Mouse (Mus musculus) right cerebral cortex, adult 18-20 months (tissue): ENCODE results near the gene Gm5431.
"Not testable (repeated sequence)": the region's sequence is repeated elsewhere in the genome, so short reads cannot be mapped to it uniquely, and the experiment has no call there.

ENCODE experiments used
- DNase-seq: peaks from one replicate; pipeline ENCODE4 v3.0.0; 2022; ENCODE audit warnings: mixed read lengths

The Gm5431 gene

GRCm38 (mm10) chr11:48902021-48902420, at the start of gene Gm5431:
Gene Gm5431 (minus strand): TSS chr11:48902214.
- no peak for DNase-seq

GRCm38 (mm10) chr11:48946090-48946489, 44.1 kb upstream of the Gm5431 start, which contains the start of gene Psme2b:
Gene Psme2b (minus strand): TSS chr11:48946190.
- DNase-seq, result not testable (repeated sequence)

GRCm38 (mm10) chr11:48939286-48939685, 37.3 kb upstream of the Gm5431 start:
- not testable (repeated sequence) for DNase-seq

- DNase-seq, result not testable (repeated sequence)
Observed at GRCm38 (mm10) chr11:48935291-48935690, 33.3 kb upstream of the Gm5431 start.

GRCm38 (mm10) chr11:48933923-48934322, 31.9 kb upstream of the Gm5431 start:
- DNase-seq, result not testable (repeated sequence)

GRCm38 (mm10) chr11:48933422-48933821, 31.4 kb upstream of the Gm5431 start:
- not testable (repeated sequence) for DNase-seq

- DNase-seq, result not testable (repeated sequence)
Observed at GRCm38 (mm10) chr11:48928068-48928467, 26.1 kb upstream of the Gm5431 start.

GRCm38 (mm10) chr11:48926437-48926836, 24.4 kb upstream of the Gm5431 start:
- DNase-seq, result not testable (repeated sequence)

- DNase-seq, result not testable (repeated sequence)
Observed at GRCm38 (mm10) chr11:48923818-48924217, 21.8 kb upstream of the Gm5431 start.

- no peak for DNase-seq
Observed at GRCm38 (mm10) chr11:48918380-48918779, 16.4 kb upstream of the Gm5431 start.

- DNase-seq, result no peak
Observed at GRCm38 (mm10) chr11:48913611-48914010, 11.6 kb upstream of the Gm5431 start.

GRCm38 (mm10) chr11:48908459-48908858, 6.4 kb upstream of the Gm5431 start:
- DNase-seq, result no peak

- DNase-seq, result not testable (repeated sequence)
Observed at GRCm38 (mm10) chr11:48901567-48901930, 465 bp downstream of the Gm5431 start.

- not testable (repeated sequence) for DNase-seq
Observed at GRCm38 (mm10) chr11:48900654-48901566, 1.1 kb downstream of the Gm5431 start.

GRCm38 (mm10) chr11:48898812-48899431, 3.1 kb downstream of the Gm5431 start:
- DNase-seq, result no peak

GRCm38 (mm10) chr11:48876680-48877079, 25.3 kb downstream of the Gm5431 start:
- DNase-seq, result no peak

GRCm38 (mm10) chr11:48875343-48875837, 26.6 kb downstream of the Gm5431 start:
- DNase-seq, result not testable (repeated sequence)

- peak; percentile 62 for DNase-seq
Observed at GRCm38 (mm10) chr11:48874465-48874864, 27.5 kb downstream of the Gm5431 start.

- DNase-seq, result no peak
Observed at GRCm38 (mm10) chr11:48873591-48874290, 28.3 kb downstream of the Gm5431 start.

GRCm38 (mm10) chr11:48872695-48873300, 29.2 kb downstream of the Gm5431 start:
- DNase-seq, result no peak

- DNase-seq, result peak; percentile 23
Observed at GRCm38 (mm10) chr11:48871817-48872541, 30.0 kb downstream of the Gm5431 start.
